ENCODE assay signal across 20 mouse cellular contexts in the genomic region with DNA sequence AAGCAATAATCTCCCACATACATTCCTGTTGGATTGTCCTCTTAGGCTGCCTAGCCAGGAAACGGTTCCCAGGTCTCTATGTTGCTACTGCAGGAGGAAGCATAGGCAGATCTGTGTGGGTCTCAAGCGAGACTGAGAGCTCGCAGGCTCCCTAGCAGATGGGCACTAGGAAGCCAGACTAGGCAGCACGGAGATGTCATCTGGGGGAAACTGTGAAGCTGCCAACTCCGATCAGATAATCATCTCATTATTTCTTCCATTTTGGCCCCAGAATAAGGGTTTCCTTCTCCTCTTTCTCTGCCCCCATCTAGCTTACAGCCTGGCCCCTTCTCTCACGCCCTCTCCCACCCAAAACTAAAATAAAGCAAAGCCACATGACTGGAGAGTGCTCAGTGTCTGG. TPM values are rescaled to one million over a fixed set of nuclear protein-coding genes. Genes with fewer than 3 reads are reported as not detected.
DNase-seq lines count a peak whose midpoint lies in the region; ATAC-seq and TF ChIP-seq lines count a peak whose summit lies in the region.
"Had no signal": no experiment of that assay in that cellular context is flagged by ENCODE, and none has a peak within 500 bp of the region (broad histone marks: within the 10 kb centered on the region; RNA-seq: fewer than 3 reads in every experiment).

No protein-coding gene starts in this region.

- no peak overlapping the region for H3K4me2 ChIP-seq in forebrain, embryonic 15.5 days (replicated peaks)
- no peak overlapping the region for H3K4me2 ChIP-seq in forebrain, embryonic 12.5 days
- H3K4me2 ChIP-seq in forebrain, postnatal 0 days (ENCODE audit: low read depth): no peak overlapping the region
- H3K4me2 ChIP-seq in liver, embryonic 12.5 days: no peak overlapping the region
- H3K4me2 ChIP-seq: hindbrain, embryonic 15.5 days; limb, embryonic 12.5 days; liver, embryonic 13.5 days; lung, embryonic 14.5 days had no signal

- peak overlapping the region; percentile 64 for H3K27ac ChIP-seq in forebrain, embryonic 15.5 days (replicated peaks)
- no peak overlapping the region for H3K27ac ChIP-seq in forebrain, embryonic 12.5 days
- no peak overlapping the region for H3K27ac ChIP-seq in left cerebral cortex, adult 2 months
- 0 out of 2 replicates have a peak overlapping the region, but pooled peaks have one; percentile 15 for H3K27ac ChIP-seq in forebrain, postnatal 0 days (ENCODE audit: low read depth, low read length)
- H3K27ac ChIP-seq in liver, embryonic 12.5 days: no peak overlapping the region
- H3K27ac ChIP-seq: hindbrain, embryonic 15.5 days; limb, embryonic 12.5 days; liver, embryonic 13.5 days had no signal

- no peak overlapping the region for H3K9ac ChIP-seq in forebrain, embryonic 15.5 days (replicated peaks)
- H3K9ac ChIP-seq in forebrain, embryonic 12.5 days: no peak overlapping the region
- no peak overlapping the region for H3K9ac ChIP-seq in forebrain, postnatal 0 days
- H3K9ac ChIP-seq in liver, embryonic 12.5 days: no peak overlapping the region
- H3K9ac ChIP-seq: hindbrain, embryonic 15.5 days; limb, embryonic 12.5 days; liver, embryonic 13.5 days; lung, embryonic 14.5 days had no signal

- no peaks in the 10 kb centered on the region for H3K27me3 ChIP-seq in forebrain, embryonic 15.5 days
- H3K27me3 ChIP-seq in forebrain, embryonic 12.5 days: no peaks in the 10 kb centered on the region
- H3K27me3 ChIP-seq in forebrain, postnatal 0 days (ENCODE audit: insufficient read depth, low read length): no peaks in the 10 kb centered on the region
- no peaks in the 10 kb centered on the region for H3K27me3 ChIP-seq in liver, embryonic 12.5 days (replicated peaks)
- H3K27me3 ChIP-seq: hindbrain, embryonic 15.5 days; liver, embryonic 13.5 days had no signal

- H3K9me3 ChIP-seq in forebrain, embryonic 15.5 days: no peaks in the 10 kb centered on the region
- H3K9me3 ChIP-seq in forebrain, embryonic 12.5 days: no peaks in the 10 kb centered on the region
- no peaks in the 10 kb centered on the region for H3K9me3 ChIP-seq in forebrain, postnatal 0 days (ENCODE audit: low read length)
- no peaks in the 10 kb centered on the region for H3K9me3 ChIP-seq in liver, embryonic 12.5 days (replicated peaks)
- H3K9me3 ChIP-seq: hindbrain, embryonic 15.5 days; limb, embryonic 12.5 days; liver, embryonic 13.5 days had no signal

- no peak for TF ChIP-seq CTCF in left cerebral cortex, adult 2 months (IDR thresholded peaks at IDR 0.05)
- TF ChIP-seq CTCF in forebrain, postnatal 0 days (IDR thresholded peaks at IDR 0.05; ENCODE audit: low read depth): no peak

- ATAC-seq in forebrain, embryonic 15.5 days (replicated peaks): peak; percentile 72
- ATAC-seq in forebrain, embryonic 12.5 days (ENCODE audit: low FRiP score): no peak
- peak; percentile 79 for ATAC-seq in forebrain, postnatal 0 days
- no peak for ATAC-seq in liver, embryonic 12.5 days
- ATAC-seq: intestine, postnatal 0 days had no signal

- no peaks in the 10 kb centered on the region for H3K36me3 ChIP-seq in forebrain, embryonic 15.5 days
- H3K36me3 ChIP-seq in forebrain, embryonic 12.5 days (replicated peaks): no peaks in the 10 kb centered on the region
- no peaks in the 10 kb centered on the region for H3K36me3 ChIP-seq in forebrain, postnatal 0 days (ENCODE audit: insufficient read depth)
- H3K36me3 ChIP-seq in liver, embryonic 12.5 days: no peaks in the 10 kb centered on the region
- H3K36me3 ChIP-seq: hindbrain, embryonic 15.5 days; limb, embryonic 12.5 days; liver, embryonic 13.5 days had no signal

- WGBS in forebrain, embryonic 15.5 days: 56% methylated on average over 6 of the region's 6 CpGs
- 70% methylated on average over 6 of the region's 6 CpGs for WGBS in forebrain, embryonic 12.5 days
- 54% methylated on average over 6 of the region's 6 CpGs for WGBS in forebrain, postnatal 0 days
- 56% methylated on average over 6 of the region's 6 CpGs for WGBS in liver, embryonic 12.5 days (ENCODE audit: insufficient replicate concordance)

- intact Hi-C loops in left cerebral cortex, postnatal 4 days (cut with DNase I): loop anchor here (5.0 to 10.0 kb wide), 3 partner anchors 183 to 1400 kb away; no protein-coding TSS in a partner anchor
- intact Hi-C loops in left cerebral cortex, adult 2 months (cut with DNase I): loop anchor here (5.0 kb wide), 2 partner anchors 107 to 1402 kb away; no protein-coding TSS in a partner anchor

- peak; percentile 27 for DNase-seq in left cerebral cortex, postnatal 4 days
- no peak for DNase-seq in left cerebral cortex, adult 2 months (ENCODE audit: extremely low spot score in 1 of 2, low spot score in 2 of 2)
- peak; percentile 68 for DNase-seq in forebrain, postnatal 0 days
- DNase-seq in layer of hippocampus, postnatal 14 days (ENCODE audit: low spot score in 2 of 2): peak; percentile 56 to 79
- DNase-seq in kidney, postnatal 36 days: no peak
- DNase-seq: adrenal gland, postnatal 25 days; B cell, adult 2 months; cerebellum, adult 9-10 months; heart, postnatal 36 days; liver, embryonic 13.5 days; lung, postnatal 36 days; thymus, postnatal 36 days had no signal

- no peak overlapping the region for H3K4me3 ChIP-seq in forebrain, embryonic 15.5 days
- H3K4me3 ChIP-seq in forebrain, embryonic 12.5 days (replicated peaks): no peak overlapping the region
- H3K4me3 ChIP-seq in left cerebral cortex, adult 2 months: no peak overlapping the region
- H3K4me3 ChIP-seq in forebrain, postnatal 0 days (ENCODE audit: low read depth, low read length): no peak overlapping the region
- H3K4me3 ChIP-seq in liver, embryonic 12.5 days: no peak overlapping the region
- H3K4me3 ChIP-seq: hindbrain, embryonic 15.5 days; limb, embryonic 12.5 days; liver, embryonic 13.5 days had no signal

- H3K4me1 ChIP-seq in forebrain, embryonic 15.5 days: peaks cover 14% of the 10 kb centered on the region
- peaks cover 11% of the 10 kb centered on the region; the same call in 1 of the 2 replicates for H3K4me1 ChIP-seq in forebrain, embryonic 12.5 days
- H3K4me1 ChIP-seq in forebrain, postnatal 0 days (ENCODE audit: insufficient read depth): no peaks in the 10 kb centered on the region
- no peaks in the 10 kb centered on the region for H3K4me1 ChIP-seq in liver, embryonic 12.5 days
- H3K4me1 ChIP-seq: liver, embryonic 13.5 days had no signal

RNA-seq across cellular contexts. Expression of a gene that starts 25.5 kb away (rescaled TPM):
- 0.94 and 1.6 TPM in 2 replicates for polyA plus RNA-seq in forebrain, embryonic 15.5 days (2015; fragmentation: Nextera tagmentation; extraction: Ambion mirVana)
- 2.0 and 2.4 TPM in 2 replicates for polyA plus RNA-seq in forebrain, embryonic 12.5 days (2016; fragmentation: Nextera tagmentation; extraction: Ambion mirVana)
- 1 to 10 TPM; 9.0 to 9.8 TPM for total RNA-seq in left cerebral cortex, postnatal 4 days (2021)
- total RNA-seq in left cerebral cortex, adult 2 months (2021): 1 to 10 TPM; 2.8 to 3.1 TPM
- total RNA-seq in forebrain, postnatal 0 days (2014; rRNA removed): 5.4 and 8.1 TPM in 2 replicates
- 0.62 and 0.63 TPM in 2 replicates for polyA plus RNA-seq in forebrain, postnatal 0 days (2015; fragmentation: Nextera tagmentation; extraction: Ambion mirVana)
- total RNA-seq in layer of hippocampus, postnatal 14 days (2021): 1 to 10 TPM; 2.6 to 3.2 TPM
- polyA plus RNA-seq in liver, embryonic 12.5 days (2016; fragmentation: Nextera tagmentation; extraction: Ambion mirVana): 0.16 and 0.18 TPM in 2 replicates
- total RNA-seq: megakaryocyte-erythroid progenitor cell, adult 5-6 weeks had no signal

Comparison
In these comparisons a context has a peak if more than half of its experiments do, and no peak if none do; other contexts are left out.
1. ATAC-seq: peak in forebrain, embryonic 15.5 days (single experiment) and forebrain, postnatal 0 days (single experiment); none in forebrain, embryonic 12.5 days (single experiment) and liver, embryonic 12.5 days (single experiment).
2. H3K27ac ChIP-seq: peak in forebrain, embryonic 15.5 days (single experiment) and forebrain, postnatal 0 days (single experiment); none in forebrain, embryonic 12.5 days (single experiment), left cerebral cortex, adult 2 months (single experiment) and liver, embryonic 12.5 days (single experiment).
3. DNase-seq: peak in left cerebral cortex, postnatal 4 days (single experiment), forebrain, postnatal 0 days (single experiment) and layer of hippocampus, postnatal 14 days (2 of 2); none in left cerebral cortex, adult 2 months (0 of 2) and kidney, postnatal 36 days (0 of 2).